Mouse (Mus musculus): Measurements from ENCODE around the gene Gm28042.

DNA sequence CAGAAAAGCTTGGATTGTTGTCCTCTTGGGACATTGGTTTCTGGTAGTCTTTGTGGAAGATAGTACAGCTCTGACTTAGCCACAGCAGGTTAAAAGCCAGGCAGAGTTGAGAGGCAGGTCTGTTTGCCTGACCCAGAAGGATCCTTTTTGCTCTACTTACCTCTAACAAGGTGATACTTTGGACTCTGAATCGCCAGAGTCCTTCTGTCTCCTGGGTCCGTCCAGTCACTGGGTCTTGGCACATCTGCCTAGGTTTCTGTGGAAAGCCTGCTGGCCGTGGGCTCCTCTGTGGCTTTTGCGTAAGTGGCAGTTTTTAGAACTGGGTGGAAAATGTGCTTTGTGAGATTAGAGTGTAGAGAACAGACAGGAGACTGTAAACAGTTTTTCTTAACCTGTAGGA lies 38.3 kb upstream of the Gm28042 start:
- no peak for TF ChIP-seq CTCF (IDR thresholded peaks at IDR 0.05; ENCODE audit: extremely low read depth, insufficient read length, insufficient replicate concordance, low read depth, low read length)
- no peak for TF ChIP-seq POLR2A (IDR thresholded peaks at IDR 0.05; ENCODE audit: low read depth, low read length)

Data from small intestine, adult 2 months (tissue).